Mouse (Mus musculus) cortical plate, adult 2 months (tissue): ENCODE results near the gene Olig1.

ENCODE experiments used
- CTCF ChIP-seq: fragments of 200-500 bp; IDR thresholded peaks from 2 replicates; pipeline ENCODE4 v1.5.1; 2011; ENCODE audit warnings: mild to moderate bottlenecking, control low read depth, low read length; ENCODE audit not compliant: insufficient read depth; ENCODE audit errors: extremely low read depth
- POLR2A ChIP-seq: fragments of 200-500 bp; IDR thresholded peaks from 2 replicates; pipeline ENCODE4 v1.6.1; 2011; ENCODE audit warnings: mild to moderate bottlenecking, low read length, control low read depth; ENCODE audit not compliant: insufficient read depth; ENCODE audit errors: extremely low read depth

GRCm38 (mm10) chr16:91320191-91320590, 50.6 kb downstream of the Olig1 start:
- no peak for TF ChIP-seq CTCF
- TF ChIP-seq POLR2A = no peak
